Mouse (Mus musculus) hindbrain, embryonic 10.5 days (tissue): ENCODE measurements around the gene Vps26a. TPM values are rescaled to one million over a fixed set of nuclear protein-coding genes. Genes with fewer than 3 reads are reported as not detected.
A peak's percentile ranks its signal among the peaks of the same experiment; 100 is the strongest.
"Not testable (repeated sequence)": the region's sequence is repeated elsewhere in the genome, so short reads cannot be mapped to it uniquely, and the experiment has no call there.

Source experiments
- DNase-seq: peaks from one replicate; pipeline ENCODE4 v3.0.0-alpha.2; 2017; ENCODE audit warnings: low spot score
- H3K27ac ChIP-seq: fragments of 300-500 bp; sonication (generic); 2 replicates; pipeline ENCODE4 v1.5.1; 2016; ENCODE audit warnings: mild to moderate bottlenecking, moderate library complexity
- H3K27me3 ChIP-seq: fragments of 300-500 bp; sonication (generic); 2 replicates; pipeline ENCODE4 v1.6.1; 2016; ENCODE audit warnings: mild to moderate bottlenecking; ENCODE audit not compliant: poor library complexity, insufficient read depth, severe bottlenecking
- H3K36me3 ChIP-seq: fragments of 300-500 bp; sonication (generic); 2 replicates; pipeline ENCODE4 v1.6.1; 2016; ENCODE audit warnings: mild to moderate bottlenecking, moderate library complexity
- H3K4me1 ChIP-seq: fragments of 300-500 bp; sonication (generic); replicated peaks from 2 replicates; pipeline ENCODE4 v1.6.1; 2016; ENCODE audit warnings: mild to moderate bottlenecking
- H3K4me3 ChIP-seq: fragments of 300-500 bp; sonication (generic); 2 replicates; pipeline ENCODE4 v1.5.1; 2016; ENCODE audit warnings: mild to moderate bottlenecking, moderate library complexity
- H3K9me3 ChIP-seq: fragments of 300-500 bp; sonication (generic); 2 replicates; pipeline ENCODE4 v1.6.1; 2016; ENCODE audit warnings: mild to moderate bottlenecking, moderate library complexity
- WGBS: fragments of 180-500 bp; shearing (Covaris S2); methylation state at CpG from one replicate; pipeline ENCODE4 v1.1.7; 2016; 5-methylcytosine and 5-hydroxymethylcytosine counted together
- polyA plus RNA-seq: library from polyadenylated mRNA; unstranded; fragments of >200 nt; fragmentation: Nextera tagmentation; extraction: Ambion mirVana; gene quantifications from 2 replicates; pipeline ENCODE4 v1.2.1, GENCODE M21; 2016

The Vps26a gene
- polyA plus RNA-seq, 1 experiment from 2014 or later = 78.4 TPM

DNA sequence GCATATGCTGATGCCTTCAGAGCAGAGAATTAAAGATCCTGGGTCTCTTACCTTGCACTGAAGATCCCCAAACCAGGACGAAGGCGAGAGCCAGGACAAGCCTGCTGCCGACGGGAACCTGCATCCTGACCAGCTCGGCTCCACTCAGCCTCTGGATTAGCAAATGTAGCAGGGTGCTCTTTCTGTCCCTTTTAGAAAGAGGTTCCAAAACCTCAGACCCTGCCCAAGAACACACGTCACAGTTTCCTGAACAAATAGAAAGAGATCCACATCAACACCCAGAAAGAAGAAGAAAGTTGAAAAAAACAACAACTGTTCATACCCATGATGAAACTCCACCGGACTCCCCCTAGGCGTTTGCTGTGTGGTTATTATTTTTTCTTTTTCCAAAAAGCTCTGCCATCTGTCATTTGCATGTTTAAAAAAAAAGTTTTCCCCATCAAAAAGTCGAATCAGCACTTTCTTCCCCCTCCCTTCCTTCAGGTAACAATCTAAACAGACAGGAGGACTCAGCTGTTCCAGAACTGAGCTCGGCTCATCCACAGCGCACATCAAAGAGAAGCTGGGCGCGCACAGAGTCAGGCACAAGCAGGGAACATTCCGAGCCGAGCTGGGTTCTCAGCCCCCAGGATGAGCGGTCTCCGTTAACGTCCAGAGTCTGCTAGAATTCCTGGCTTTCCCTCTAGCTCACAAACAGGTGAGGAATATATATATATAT is 21.1 kb upstream of the Vps26a start:
- no peaks in the 10 kb centered on the region for H3K9me3 ChIP-seq
- H3K27me3 ChIP-seq = peaks cover 29% of the 10 kb centered on the region
- peak; percentile 29 for DNase-seq
- WGBS = 16% methylated on average over 18 of the region's 18 CpGs
- no peaks in the 10 kb centered on the region for H3K36me3 ChIP-seq
- H3K4me3 ChIP-seq = peak overlapping the region; percentile 43
- peaks cover 11% of the 10 kb centered on the region for H3K4me1 ChIP-seq
- H3K27ac ChIP-seq = no peak overlapping the region

DNA sequence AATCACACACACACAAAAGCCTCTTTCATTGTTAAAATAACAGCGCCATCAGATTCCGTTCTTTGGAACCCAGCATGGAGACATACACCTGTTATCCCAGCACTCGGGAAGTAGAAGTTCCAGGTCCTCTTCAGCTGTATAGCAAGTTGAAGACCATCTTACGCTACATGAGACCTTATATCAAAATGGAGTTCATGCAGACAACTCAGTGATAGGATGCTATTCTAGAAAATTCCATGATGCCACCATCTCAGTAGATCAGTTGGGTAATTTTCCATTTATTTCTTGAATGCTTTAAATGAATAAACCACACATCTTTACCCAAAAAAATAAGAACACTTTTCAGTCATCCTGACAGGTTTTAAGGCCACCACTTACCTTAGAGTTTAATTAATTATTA is 20.5 kb upstream of the Vps26a start:
- Histone ChIP-seq H3K9me3 (no peaks in the 10 kb centered on the region), H3K4me1 (peaks cover 11% of the 10 kb centered on the region), H3K36me3 (no peaks in the 10 kb centered on the region), H3K27ac (no peak overlapping the region), H3K27me3 (peaks cover 29% of the 10 kb centered on the region), H3K4me3 (no peak overlapping the region)
- no peak for DNase-seq
- WGBS = 90% methylated on average over 4 of the region's 4 CpGs

DNA sequence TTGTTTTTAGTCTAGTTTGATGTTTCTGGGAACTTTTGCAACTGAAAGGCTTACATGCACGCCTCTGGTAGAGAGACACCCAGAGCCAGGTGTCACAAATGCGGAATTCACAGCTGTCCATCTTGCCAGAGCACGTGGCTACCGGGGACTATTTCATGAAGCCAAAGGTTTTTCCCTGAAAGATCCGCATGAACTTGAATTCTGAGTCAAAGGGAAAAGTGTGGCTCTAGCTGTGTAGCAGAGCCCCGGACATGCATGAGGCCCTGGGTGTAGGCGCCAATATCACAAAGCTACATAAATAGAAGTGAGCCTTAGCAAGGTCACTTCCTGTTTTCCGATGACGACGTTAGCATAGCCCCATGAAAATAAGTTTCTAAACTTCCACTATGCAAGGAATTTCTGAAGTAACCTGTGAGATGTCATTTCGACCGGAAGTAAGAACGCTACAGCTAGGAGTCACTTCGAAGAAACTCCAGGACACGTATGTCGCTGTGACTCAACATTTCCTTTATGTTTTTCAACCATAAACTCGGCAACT is 19.5 kb upstream of the Vps26a start:
- WGBS = 91% methylated on average over 17 of the region's 17 CpGs
- no peaks in the 10 kb centered on the region for H3K36me3 ChIP-seq

DNA sequence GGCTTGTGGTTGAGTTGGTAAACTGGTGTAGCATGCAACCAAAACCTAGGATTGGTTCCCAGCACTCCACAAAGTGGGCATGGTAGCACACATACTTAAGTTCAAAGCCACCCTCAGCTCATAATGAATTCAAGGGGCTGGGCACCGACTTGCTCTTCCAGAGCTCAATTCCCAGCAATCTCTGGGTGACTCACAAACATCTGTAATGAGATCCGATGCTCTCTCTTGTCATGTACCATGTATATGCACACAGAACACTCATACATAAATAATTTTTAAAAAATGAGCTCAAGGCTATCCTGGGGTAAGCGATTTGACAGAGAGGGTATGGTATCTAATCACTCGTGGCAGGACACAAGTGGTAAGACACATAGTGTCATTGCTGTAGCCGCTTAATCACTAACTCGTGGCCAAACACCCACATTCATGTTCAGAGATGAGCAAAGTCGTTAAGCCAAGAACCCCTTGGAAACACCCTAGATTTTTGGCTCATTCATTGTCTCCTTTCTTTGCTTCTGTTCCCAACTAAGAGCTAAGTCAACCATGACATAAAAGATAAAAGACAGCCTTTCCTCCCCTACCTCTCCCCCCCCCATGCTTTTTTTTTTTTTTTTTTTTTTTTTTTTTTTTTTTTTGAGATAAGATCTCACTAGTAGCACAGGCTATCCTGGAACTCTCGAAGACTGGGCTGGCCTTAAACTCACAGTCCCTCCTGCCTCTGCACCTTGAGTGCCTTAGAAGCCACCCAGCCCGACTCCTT is 18.8 kb upstream of the Vps26a start:
- Histone ChIP-seq H3K9me3 (no peaks in the 10 kb centered on the region), H3K36me3 (no peaks in the 10 kb centered on the region), H3K27me3 (peaks cover 29% of the 10 kb centered on the region), H3K27ac (no peak overlapping the region), H3K4me1 (peaks cover 11% of the 10 kb centered on the region), H3K4me3 (no peak overlapping the region)
- WGBS = 78% methylated on average over 9 of the region's 9 CpGs
- no peak for DNase-seq

More for the DNA sequence above, 19.5 kb upstream of the Vps26a start:
- H3K27me3 ChIP-seq = peaks cover 29% of the 10 kb centered on the region
- peaks cover 11% of the 10 kb centered on the region for H3K4me1 ChIP-seq
- H3K9me3 ChIP-seq = no peaks in the 10 kb centered on the region
- no peak overlapping the region for H3K27ac ChIP-seq
- DNase-seq = no peak
- no peak overlapping the region for H3K4me3 ChIP-seq

DNA sequence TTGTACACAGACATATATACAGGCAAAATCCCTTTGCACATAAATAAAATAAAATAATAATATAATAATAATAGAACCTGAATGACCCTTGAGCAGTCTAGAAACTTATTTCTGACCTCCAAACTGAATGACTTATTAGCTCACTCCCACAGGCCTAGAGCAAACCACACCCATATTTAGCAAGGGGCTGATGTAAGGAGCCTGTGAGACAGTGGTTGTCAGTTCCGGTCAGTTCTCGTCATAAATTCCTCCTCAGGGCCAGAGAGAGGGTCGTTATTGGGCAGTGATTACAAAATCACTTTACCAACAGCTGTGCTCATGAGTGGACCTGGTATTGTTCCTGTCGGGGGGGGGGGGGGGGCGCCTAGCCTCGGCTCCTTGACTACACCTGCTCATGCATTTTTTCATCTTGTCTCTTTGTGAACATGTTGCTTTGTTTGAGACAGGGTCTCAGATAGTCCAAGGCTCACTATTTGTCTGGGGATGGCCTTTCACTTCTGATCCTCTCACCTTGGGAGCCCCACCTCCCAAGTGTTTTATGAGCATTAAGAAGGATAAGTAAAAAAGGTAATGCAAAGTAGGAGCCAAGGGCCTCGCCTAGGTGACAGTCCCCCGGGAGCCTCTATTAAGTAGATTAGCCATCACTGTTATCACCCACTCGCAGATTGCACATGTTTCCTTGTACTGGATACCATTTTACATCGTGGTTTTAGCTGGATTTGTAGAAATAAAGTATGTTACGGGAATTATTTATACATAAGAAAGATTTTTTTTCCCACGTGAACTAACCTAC is 17.4 kb upstream of the Vps26a start:
- H3K36me3 ChIP-seq = no peaks in the 10 kb centered on the region
- peaks cover 11% of the 10 kb centered on the region for H3K4me1 ChIP-seq
- H3K4me3 ChIP-seq = no peak overlapping the region
- H3K27me3 ChIP-seq = peaks cover 26% of the 10 kb centered on the region
- no peak for DNase-seq
- 79% methylated on average over 12 of the region's 12 CpGs for WGBS
- H3K9me3 ChIP-seq = no peaks in the 10 kb centered on the region
- no peak overlapping the region for H3K27ac ChIP-seq

DNA sequence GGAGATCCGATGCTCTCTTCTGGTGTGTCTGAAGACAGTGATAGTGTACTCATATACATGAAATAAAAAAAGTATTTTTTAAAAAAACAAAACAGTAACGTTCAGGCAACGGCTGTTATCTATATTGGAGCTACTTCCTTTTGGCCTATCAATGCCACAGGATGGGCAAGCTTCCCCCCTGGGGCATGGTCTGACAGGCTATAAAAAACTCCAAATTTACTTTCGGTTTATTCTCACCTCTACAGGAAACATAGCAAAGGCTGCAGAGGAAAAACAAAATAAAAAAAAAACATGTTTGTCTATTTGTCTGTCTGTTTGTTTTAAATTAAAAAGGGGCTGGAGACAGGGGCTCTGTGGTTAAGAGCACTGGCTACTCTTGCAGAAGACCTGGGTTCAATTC is 16.7 kb upstream of the Vps26a start:
- 82% methylated on average over 4 of the region's 4 CpGs for WGBS
- H3K4me1 ChIP-seq = peaks cover 5% of the 10 kb centered on the region
- H3K36me3 ChIP-seq = no peaks in the 10 kb centered on the region
- H3K4me3 ChIP-seq = no peak overlapping the region
- H3K27me3 ChIP-seq = peaks cover 20% of the 10 kb centered on the region
- no peak for DNase-seq
- H3K9me3 ChIP-seq = no peaks in the 10 kb centered on the region
- no peak overlapping the region for H3K27ac ChIP-seq

DNA sequence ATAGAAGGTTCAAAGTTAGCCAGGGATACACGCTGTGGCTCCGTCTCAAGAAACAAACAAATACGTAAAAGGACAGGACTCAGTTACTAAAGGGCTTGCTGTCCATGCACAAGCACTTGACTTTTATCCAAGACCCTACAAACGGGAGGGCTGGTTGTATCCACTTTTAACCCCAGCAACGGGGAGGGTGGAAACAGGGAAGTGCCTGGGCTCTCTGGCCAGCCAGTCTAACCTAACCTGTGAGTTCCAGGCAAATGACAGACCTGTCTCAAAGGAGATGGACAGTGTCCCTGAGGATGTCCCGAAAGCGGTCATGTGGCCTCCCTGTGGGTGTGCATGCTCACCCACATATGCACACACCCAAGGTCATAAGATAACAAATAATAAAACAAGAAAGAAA is 15.3 kb upstream of the Vps26a start:
- peaks cover 7% of the 10 kb centered on the region for H3K27me3 ChIP-seq
- H3K36me3 ChIP-seq = no peaks in the 10 kb centered on the region
- H3K4me1 ChIP-seq = no peaks in the 10 kb centered on the region
- DNase-seq = no peak
- H3K4me3 ChIP-seq = no peak overlapping the region
- no peaks in the 10 kb centered on the region for H3K9me3 ChIP-seq
- WGBS = 88% methylated on average over 7 of the region's 7 CpGs
- no peak overlapping the region for H3K27ac ChIP-seq

DNA sequence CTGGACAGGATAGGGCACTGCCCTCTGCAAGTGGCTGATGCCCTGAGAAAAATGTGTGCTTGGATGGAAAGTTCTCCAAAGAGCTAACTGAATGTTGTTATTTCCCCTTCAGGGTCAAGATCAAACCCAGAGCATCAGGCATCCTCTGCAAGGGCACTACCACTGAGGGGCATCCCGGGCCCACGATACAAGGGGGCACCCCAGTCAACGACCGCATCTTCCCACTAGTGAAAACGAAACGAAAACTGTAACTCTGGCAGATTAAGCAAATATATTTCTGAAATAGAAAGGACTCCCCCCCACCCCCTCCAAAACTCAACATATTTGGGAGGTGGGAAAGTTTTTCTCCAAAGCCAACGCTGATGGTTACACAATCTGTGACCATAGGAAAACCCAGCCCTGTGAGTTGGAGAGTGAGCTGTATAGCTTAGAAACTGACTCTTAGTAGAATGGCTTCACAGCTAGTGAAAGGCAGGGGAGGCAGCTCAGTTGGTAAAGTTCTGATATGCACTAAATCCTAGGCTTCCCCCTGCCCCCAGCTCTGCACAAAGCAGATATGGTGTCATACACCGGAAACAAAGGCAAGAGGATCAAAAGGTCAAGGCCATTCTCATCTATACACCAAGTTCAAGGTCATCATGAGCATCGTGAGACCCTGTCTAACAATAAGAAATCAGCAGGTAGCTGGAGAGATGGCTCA is 14.5 kb upstream of the Vps26a start:
- Histone ChIP-seq H3K4me1 (no peaks in the 10 kb centered on the region), H3K9me3 (no peaks in the 10 kb centered on the region), H3K27me3 (no peaks in the 10 kb centered on the region), H3K36me3 (no peaks in the 10 kb centered on the region), H3K4me3 (no peak overlapping the region), H3K27ac (no peak overlapping the region)
- DNase-seq = no peak
- 89% methylated on average over 9 of the region's 9 CpGs for WGBS

DNA sequence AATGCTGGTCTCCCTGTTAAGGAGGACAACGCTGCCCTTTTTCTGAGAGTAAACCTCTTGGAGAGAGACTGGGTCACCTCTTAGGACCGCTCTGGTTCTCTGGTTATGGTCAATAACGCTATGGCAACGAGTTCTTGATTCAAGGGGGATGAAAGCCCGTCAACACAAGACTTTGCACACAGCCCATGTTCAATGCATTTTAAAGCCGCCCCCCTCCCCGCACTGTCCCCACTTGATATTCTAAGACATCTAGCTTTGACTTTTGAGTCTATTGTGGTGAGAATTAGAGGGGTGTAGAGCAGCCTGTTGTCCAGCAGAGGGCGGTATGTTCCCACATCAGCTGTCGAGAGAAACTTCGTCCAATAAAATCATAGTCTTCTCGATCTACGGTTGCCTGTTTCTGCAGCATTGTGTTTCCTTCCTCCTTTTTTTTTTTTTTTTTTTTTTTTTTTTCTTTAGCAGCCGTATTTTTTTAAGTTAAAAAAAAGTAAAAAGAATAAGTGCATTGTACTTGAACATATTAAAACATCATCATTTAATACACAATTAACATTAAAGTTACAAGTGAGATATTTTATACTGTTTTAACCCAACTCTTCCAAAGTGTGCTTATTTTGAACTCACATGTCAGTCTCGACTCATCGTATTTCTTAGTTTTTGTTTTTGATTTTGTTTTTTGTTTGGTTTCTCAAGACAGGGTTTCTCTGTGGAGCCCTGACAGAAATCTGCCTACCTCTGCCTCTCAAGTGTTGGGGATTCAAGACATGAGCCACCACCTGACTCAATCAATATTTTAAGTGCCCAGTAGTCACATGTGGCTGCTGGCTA is 13.7 kb upstream of the Vps26a start:
- no peaks in the 10 kb centered on the region for H3K9me3 ChIP-seq
- H3K4me1 ChIP-seq = no peaks in the 10 kb centered on the region
- DNase-seq = peak; percentile 69
- H3K27me3 ChIP-seq = no peaks in the 10 kb centered on the region
- no peaks in the 10 kb centered on the region for H3K36me3 ChIP-seq
- 27% methylated on average over 15 of the region's 15 CpGs for WGBS
- H3K4me3 ChIP-seq = no peak overlapping the region
- H3K27ac ChIP-seq = no peak overlapping the region

DNA sequence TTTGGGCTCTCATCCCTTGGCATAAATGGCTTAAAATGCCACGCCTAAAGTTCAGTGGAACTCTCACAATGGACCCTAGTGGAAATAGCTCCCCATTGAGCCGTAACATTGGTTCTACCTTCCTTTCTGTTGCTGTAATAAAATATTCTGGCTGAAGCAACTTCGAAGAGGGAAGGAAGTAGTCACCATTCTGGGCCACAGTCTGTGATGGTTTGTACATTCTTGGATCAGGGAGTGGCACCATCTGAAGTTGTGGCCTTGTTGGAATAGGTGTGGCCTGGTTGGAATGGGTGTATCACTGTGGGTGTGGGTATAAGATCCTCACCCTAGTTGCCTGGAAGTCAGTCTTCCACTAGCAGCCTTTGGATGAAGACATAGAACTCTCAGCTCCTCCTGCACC is 5.1 kb upstream of the Vps26a start:
- WGBS = 81% methylated on average over 3 of the region's 3 CpGs
- H3K4me1 ChIP-seq = peaks cover 13% of the 10 kb centered on the region; the same call in 1 of the 2 replicates
- DNase-seq, H3K9me3 ChIP-seq, H3K27ac ChIP-seq, H3K36me3 ChIP-seq, H3K4me3 ChIP-seq, H3K27me3 ChIP-seq: not testable (repeated sequence)

DNA sequence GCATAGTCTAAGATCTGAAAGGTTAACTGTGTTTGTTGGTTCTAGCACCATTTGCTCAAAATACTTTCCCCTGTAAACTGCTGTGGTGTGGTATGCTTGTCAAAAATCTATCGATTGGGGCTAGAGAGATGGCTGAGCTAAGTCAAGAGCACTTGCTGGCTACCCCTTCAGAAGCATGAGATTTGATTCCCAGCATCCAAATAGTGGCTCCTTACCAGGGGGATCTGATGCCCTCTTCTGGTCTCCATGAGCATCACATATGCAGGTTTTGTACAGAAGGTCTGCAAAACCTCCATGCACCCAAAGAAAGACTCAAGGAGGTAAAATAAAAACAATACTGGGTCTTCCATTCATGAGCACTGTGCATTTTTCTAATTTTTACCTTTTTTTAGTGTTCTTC is 1.7 kb upstream of the Vps26a start:
- Histone ChIP-seq H3K4me1 (peaks cover 21% of the 10 kb centered on the region), H3K9me3 (no peaks in the 10 kb centered on the region), H3K27me3 (no peaks in the 10 kb centered on the region), H3K4me3 (no peak overlapping the region), H3K36me3 (no peaks in the 10 kb centered on the region), H3K27ac (no peak overlapping the region)
- DNase-seq = peak; percentile 48
- WGBS = 20% methylated on average over 1 of the region's 1 CpGs
